ENCODE assay signal across 8 mouse cellular contexts in genomic region chr1:56969364-56970360, GRCm38 (mm10). TPM values are rescaled to one million over a fixed set of nuclear protein-coding genes. Genes with fewer than 3 reads are reported as not detected.
DNase-seq lines count a peak whose midpoint lies in the region; ATAC-seq and TF ChIP-seq lines count a peak whose summit lies in the region.

No protein-coding gene starts in this region.

- WGBS in hindbrain, embryonic 13.5 days, result 1% methylated on average over 47 of the region's 47 CpGs
- WGBS in limb, embryonic 14.5 days, result 2% methylated on average over 47 of the region's 47 CpGs
- WGBS in thymus, adult 2 months, result 5% methylated on average over 47 of the region's 47 CpGs

- peak overlapping the region; percentile 55; the same call in 1 of the 2 replicates for H3K9ac ChIP-seq in hindbrain, embryonic 13.5 days
- H3K9ac ChIP-seq in limb, embryonic 14.5 days (ENCODE audit: low read depth, low read length, severe bottlenecking), result peak overlapping the region; percentile 36; the same call in 1 of the 2 replicates

- peak overlapping the region; percentile 99 for H3K27ac ChIP-seq in left cerebral cortex, adult 2 months
- H3K27ac ChIP-seq in hindbrain, embryonic 13.5 days, result no peak overlapping the region
- H3K27ac ChIP-seq in limb, embryonic 14.5 days (replicated peaks; ENCODE audit: low read depth, low read length), result no peak overlapping the region
- no peak overlapping the region for H3K27ac ChIP-seq in thymus, adult 2 months (ENCODE audit: control insufficient read depth, insufficient read depth, low read length)

- no peak for TF ChIP-seq POLR2A in limb, embryonic 14.5 days (IDR thresholded peaks at IDR 0.05; ENCODE audit: borderline replicate concordance, extremely low read depth, insufficient read depth, insufficient read length)
- TF ChIP-seq POLR2A in thymus, adult 2 months (IDR thresholded peaks at IDR 0.05; ENCODE audit: control insufficient read depth, extremely low read depth, insufficient read depth, low read length, poor library complexity), result no peak

- H3K4me1 ChIP-seq in hindbrain, embryonic 13.5 days (replicated peaks), result peaks cover 36% of the 10 kb centered on the region
- 0 out of 2 replicates have a peak, but pooled peaks cover 15% of the 10 kb centered on the region for H3K4me1 ChIP-seq in limb, embryonic 14.5 days (ENCODE audit: control insufficient read depth, insufficient read depth, low read length)
- peaks cover 9% of the 10 kb centered on the region for H3K4me1 ChIP-seq in thymus, adult 2 months (replicated peaks; ENCODE audit: control insufficient read depth, insufficient read depth, low read length)

- no peak for ATAC-seq in hindbrain, embryonic 13.5 days (ENCODE audit: low FRiP score)
- no peak for ATAC-seq in limb, embryonic 14.5 days (ENCODE audit: low FRiP score, low read depth)

- peak in 1 of 2 experiments; percentile 61 for DNase-seq in left cerebral cortex, adult 2 months (ENCODE audit: extremely low spot score in 1 of 2, low spot score in 2 of 2)
- DNase-seq in left cerebral cortex, adult 8-10 months (ENCODE audit: low spot score in 2 of 2), result no peak
- DNase-seq in embryo, embryonic 10.5 days (ENCODE audit: low spot score), result peak; percentile 46
- no peak for DNase-seq in limb, embryonic 14.5 days (ENCODE audit: low spot score)
- peak; percentile 57 to 72 for DNase-seq in spleen, postnatal 36 days (ENCODE audit: low spot score in 2 of 2)
- no peak for DNase-seq in gastrocnemius, adult 8-10 months (ENCODE audit: low spot score in 2 of 2)
- DNase-seq in thymus, adult 2 months, result no peak

- no peaks in the 10 kb centered on the region for H3K9me3 ChIP-seq in hindbrain, embryonic 13.5 days
- H3K9me3 ChIP-seq in limb, embryonic 14.5 days (ENCODE audit: control insufficient read depth, low read length), result no peaks in the 10 kb centered on the region

- intact Hi-C loops in left cerebral cortex, adult 2 months (cut with DNase I), result loop anchor here (10.0 kb wide), 1 partner anchor 845 kb away; no protein-coding TSS in a partner anchor

- H3K36me3 ChIP-seq in hindbrain, embryonic 13.5 days, result no peaks in the 10 kb centered on the region
- H3K36me3 ChIP-seq in limb, embryonic 14.5 days (ENCODE audit: control insufficient read depth, insufficient read depth, low read length), result no peaks in the 10 kb centered on the region
- H3K36me3 ChIP-seq in thymus, adult 2 months (ENCODE audit: control insufficient read depth, insufficient read depth, low read length), result no peaks in the 10 kb centered on the region

- TF ChIP-seq CTCF in left cerebral cortex, adult 2 months (IDR thresholded peaks at IDR 0.05), result no peak
- TF ChIP-seq CTCF in thymus, adult 2 months (IDR thresholded peaks at IDR 0.05; ENCODE audit: borderline replicate concordance, control insufficient read depth, extremely low read depth, insufficient read depth, low read length, poor library complexity), result no peak

- H3K4me3 ChIP-seq in left cerebral cortex, adult 2 months, result peak overlapping the region; percentile 94
- peak overlapping the region; percentile 72 for H3K4me3 ChIP-seq in hindbrain, embryonic 13.5 days
- peak overlapping the region; percentile 74 for H3K4me3 ChIP-seq in limb, embryonic 14.5 days (replicated peaks; ENCODE audit: low read length)
- H3K4me3 ChIP-seq in thymus, adult 2 months (ENCODE audit: control insufficient read depth, insufficient read depth, low read length), result no peak overlapping the region

- peaks cover 50% of the 10 kb centered on the region for H3K27me3 ChIP-seq in hindbrain, embryonic 13.5 days
- peaks cover 38% of the 10 kb centered on the region for H3K27me3 ChIP-seq in limb, embryonic 14.5 days (ENCODE audit: control insufficient read depth, insufficient read depth, low read length)
- H3K27me3 ChIP-seq in thymus, adult 2 months (ENCODE audit: control insufficient read depth, insufficient read depth, low read length), result peaks cover 6% of the 10 kb centered on the region; the same call in 1 of the 2 replicates

- H3K4me2 ChIP-seq in hindbrain, embryonic 13.5 days, result peak overlapping the region; percentile 97
- peak overlapping the region; percentile 98 for H3K4me2 ChIP-seq in limb, embryonic 14.5 days (replicated peaks; ENCODE audit: low read depth, low read length, severe bottlenecking)

RNA-seq across cellular contexts. Expression of gene Satb2, which starts 8.8 kb away (rescaled TPM):
- total RNA-seq in left cerebral cortex, adult 2 months (2021), result 10 to 100 TPM; 80.2 to 91.0 TPM
- total RNA-seq in left cerebral cortex, adult 8-10 months (2022), result 10 to 100 TPM; 56.2 to 62.9 (median 59.9) TPM
- 0.87 and 1.1 TPM in 2 replicates for polyA plus RNA-seq in hindbrain, embryonic 13.5 days (2015; fragmentation: Nextera tagmentation; extraction: Ambion mirVana)
- 4.9 and 5.3 TPM in 2 replicates for polyA plus RNA-seq in limb, embryonic 14.5 days (2012; rRNA removed)
- 5.0 and 5.3 TPM in 2 replicates for polyA plus RNA-seq in limb, embryonic 14.5 days (2014; fragmentation: Nextera tagmentation; extraction: Ambion mirVana)
- total RNA-seq in gastrocnemius, adult 8-10 months (2022), result under 1 TPM; 0.16 to 0.59 (median 0.18) TPM
- polyA plus RNA-seq in thymus, adult 2 months (2012; rRNA removed), result 0.14 and 0.16 TPM in 2 replicates

Comparison
In these comparisons a context has a peak if more than half of its experiments do, and no peak if none do; other contexts are left out.
1. DNase-seq: peak in embryo, embryonic 10.5 days (single experiment) and spleen, postnatal 36 days (2 of 2); none in left cerebral cortex, adult 8-10 months (0 of 2), limb, embryonic 14.5 days (single experiment), gastrocnemius, adult 8-10 months (0 of 2) and thymus, adult 2 months (single experiment).
2. RNA of gene Satb2, which starts 8.8 kb away (total RNA-seq): 80.2 to 91.0 TPM in left cerebral cortex, adult 2 months and 56.2 to 62.9 TPM in left cerebral cortex, adult 8-10 months; 0.16 to 0.59 TPM in gastrocnemius, adult 8-10 months; every median in the first group is over 10 times any median in the second.